Mouse (Mus musculus): ENCODE data around the gene Ccnb1.

The Ccnb1 gene

GRCm38 (mm10) chr13:100775252-100776055 is 10.9 kb downstream of the Ccnb1 start, which contains the start of gene Cenph:
Gene Cenph (minus strand): TSS chr13:100775899.
- DNase-seq (ENCODE audit: inconsistent age in 2 of 2, low spot score in 1 of 2): peak; percentile 85 to 93

- DNase-seq (ENCODE audit: inconsistent age in 2 of 2, low spot score in 1 of 2): no peak
These were observed 11.7 kb downstream of the Ccnb1 start for GRCm38 (mm10) chr13:100774704-100775103.

- no peak for DNase-seq (ENCODE audit: inconsistent age in 2 of 2, low spot score in 1 of 2)
These were observed 31.0 kb downstream of the Ccnb1 start for GRCm38 (mm10) chr13:100755329-100755728.

GRCm38 (mm10) chr13:100754186-100754585 is 32.2 kb downstream of the Ccnb1 start:
- no peak for DNase-seq (ENCODE audit: inconsistent age in 2 of 2, low spot score in 1 of 2)

- no peak for DNase-seq (ENCODE audit: inconsistent age in 2 of 2, low spot score in 1 of 2)
These were observed 33.4 kb downstream of the Ccnb1 start for GRCm38 (mm10) chr13:100753011-100753410.

- DNase-seq (ENCODE audit: inconsistent age in 2 of 2, low spot score in 1 of 2): no peak
These were observed 33.8 kb downstream of the Ccnb1 start for GRCm38 (mm10) chr13:100752529-100752928.

GRCm38 (mm10) chr13:100751402-100751801 is 35.0 kb downstream of the Ccnb1 start:
- DNase-seq (ENCODE audit: inconsistent age in 2 of 2, low spot score in 1 of 2): no peak

- no peak for DNase-seq (ENCODE audit: inconsistent age in 2 of 2, low spot score in 1 of 2)
These were observed 35.6 kb downstream of the Ccnb1 start for GRCm38 (mm10) chr13:100750799-100751198.

GRCm38 (mm10) chr13:100748638-100749037 is 37.7 kb downstream of the Ccnb1 start:
- no peak for DNase-seq (ENCODE audit: inconsistent age in 2 of 2, low spot score in 1 of 2)

GRCm38 (mm10) chr13:100746090-100746489 is 40.3 kb downstream of the Ccnb1 start:
- DNase-seq (ENCODE audit: inconsistent age in 2 of 2, low spot score in 1 of 2): no peak

- peak; percentile 96 to 98 for DNase-seq (ENCODE audit: inconsistent age in 2 of 2, low spot score in 1 of 2)
These were observed 42.2 kb downstream of the Ccnb1 start, which contains the start of gene Mrps36 for GRCm38 (mm10) chr13:100744036-100744744. Gene Mrps36 (minus strand): TSS chr13:100744659.

GRCm38 (mm10) chr13:100743346-100744035 is 42.9 kb downstream of the Ccnb1 start:
- peak in 1 of 2 experiments; percentile 44 for DNase-seq (ENCODE audit: inconsistent age in 2 of 2, low spot score in 1 of 2)

GRCm38 (mm10) chr13:100742831-100743230 is 43.5 kb downstream of the Ccnb1 start:
- peak; percentile 17 to 38 for DNase-seq (ENCODE audit: inconsistent age in 2 of 2, low spot score in 1 of 2)

GRCm38 (mm10) chr13:100732756-100733155 is 53.6 kb downstream of the Ccnb1 start:
- DNase-seq (ENCODE audit: inconsistent age in 2 of 2, low spot score in 1 of 2): no peak

- DNase-seq (ENCODE audit: inconsistent age in 2 of 2, low spot score in 1 of 2): peak in 1 of 2 experiments; percentile 42
These were observed 54.8 kb downstream of the Ccnb1 start for GRCm38 (mm10) chr13:100731462-100732046.

- peak; percentile 94 to 97 for DNase-seq (ENCODE audit: inconsistent age in 2 of 2, low spot score in 1 of 2)
These were observed 55.6 kb downstream of the Ccnb1 start, which contains the start of gene Cdk7 for GRCm38 (mm10) chr13:100730861-100731176. Gene Cdk7 (minus strand): TSS chr13:100730939.

- DNase-seq (ENCODE audit: inconsistent age in 2 of 2, low spot score in 1 of 2): peak; percentile 19 to 67
These were observed 56.1 kb downstream of the Ccnb1 start for GRCm38 (mm10) chr13:100730153-100730860.
